Mouse (Mus musculus): ENCODE data around the gene Enthd1.

Gene Enthd1

GRCm38 (mm10) chr15:80575817-80576370, 10.9 kb upstream of the Enthd1 start:
- in situ Hi-C loops (cut with MboI, MseI), result loop anchor here (25.0 kb wide), 1 partner anchor 1286 kb away; the partner anchor contains the start of genes Aco2, Phf5a and Tob2

- in situ Hi-C loops (cut with MboI, MseI), result loop anchor here (25.0 kb wide), 1 partner anchor 1288 kb away; the partner anchor contains the start of genes Aco2, Phf5a and Tob2
Observed at GRCm38 (mm10) chr15:80574211-80575040, 9.5 kb upstream of the Enthd1 start.

GRCm38 (mm10) chr15:80572811-80573520, 8.0 kb upstream of the Enthd1 start:
- in situ Hi-C loops (cut with MboI, MseI), result no loop called here

- in situ Hi-C loops (cut with MboI, MseI), result no loop called here
Observed at GRCm38 (mm10) chr15:80572291-80572690, 7.3 kb upstream of the Enthd1 start, which contains the start of gene Grap2. Gene Grap2 (plus strand): TSS chr15:80572594.

- in situ Hi-C loops (cut with MboI, MseI), result no loop called here
Observed at GRCm38 (mm10) chr15:80571611-80572010, 6.7 kb upstream of the Enthd1 start.

GRCm38 (mm10) chr15:80570226-80570625, 5.3 kb upstream of the Enthd1 start:
- in situ Hi-C loops (cut with MboI, MseI), result no loop called here

- in situ Hi-C loops (cut with MboI, MseI), result no loop called here
Observed at GRCm38 (mm10) chr15:80569205-80569604, 4.2 kb upstream of the Enthd1 start.

GRCm38 (mm10) chr15:80567731-80568130, 2.8 kb upstream of the Enthd1 start:
- in situ Hi-C loops (cut with MboI, MseI), result no loop called here

- in situ Hi-C loops (cut with MboI, MseI), result no loop called here
Observed at GRCm38 (mm10) chr15:80567139-80567538, 2.2 kb upstream of the Enthd1 start.

GRCm38 (mm10) chr15:80566696-80567095, 1.7 kb upstream of the Enthd1 start:
- in situ Hi-C loops (cut with MboI, MseI), result no loop called here

- in situ Hi-C loops (cut with MboI, MseI), result no loop called here
Observed at GRCm38 (mm10) chr15:80563634-80564208, 1.2 kb downstream of the Enthd1 start.

GRCm38 (mm10) chr15:80562446-80562845, 2.5 kb downstream of the Enthd1 start:
- in situ Hi-C loops (cut with MboI, MseI), result no loop called here

- in situ Hi-C loops (cut with MboI, MseI), result no loop called here
Observed at GRCm38 (mm10) chr15:80560646-80561580, 4.0 kb downstream of the Enthd1 start.

- in situ Hi-C loops (cut with MboI, MseI), result loop anchor here (10.0 kb wide), 1 partner anchor 465 kb away; the partner anchor contains the start of genes Rpl3 and Syngr1
Observed at GRCm38 (mm10) chr15:80559978-80560377, 5.0 kb downstream of the Enthd1 start.

GRCm38 (mm10) chr15:80559534-80559933, 5.4 kb downstream of the Enthd1 start:
- in situ Hi-C loops (cut with MboI, MseI), result loop anchor here (10.0 kb wide), 1 partner anchor 465 kb away; the partner anchor contains the start of genes Rpl3 and Syngr1

GRCm38 (mm10) chr15:80557745-80558144, 7.2 kb downstream of the Enthd1 start:
- in situ Hi-C loops (cut with MboI, MseI), result loop anchor here (10.0 kb wide), 1 partner anchor 463 kb away; the partner anchor contains the start of genes Rpl3 and Syngr1

- in situ Hi-C loops (cut with MboI, MseI), result loop anchor here (10.0 kb wide), 1 partner anchor 461 kb away; the partner anchor contains the start of genes Rpl3 and Syngr1
Observed at GRCm38 (mm10) chr15:80556021-80556420, 8.9 kb downstream of the Enthd1 start.

GRCm38 (mm10) chr15:80554860-80555822, 9.8 kb downstream of the Enthd1 start:
- in situ Hi-C loops (cut with MboI, MseI), result loop anchor here (10.0 kb wide), 1 partner anchor 460 kb away; the partner anchor contains the start of genes Rpl3 and Syngr1

GRCm38 (mm10) chr15:80545430-80545829, 19.5 kb downstream of the Enthd1 start:
- in situ Hi-C loops (cut with MboI, MseI), result no loop called here

Measured in T-helper 1 cell (primary cell).